Mouse (Mus musculus): Measurements from ENCODE around the gene Pan3. TPM values are rescaled to one million over a fixed set of nuclear protein-coding genes. Genes with fewer than 3 reads are reported as not detected.

The Pan3 gene
- polyA plus RNA-seq, 1 experiment from 2014 or later, result 61.2 TPM

- Histone ChIP-seq H3K9ac (replicated peaks; ENCODE audit: low read length) (no peak overlapping the region), H3K4me3 (ENCODE audit: low read length) (no peak overlapping the region), H3K4me2 (replicated peaks; ENCODE audit: low read depth, low read length) (no peak overlapping the region), H3K9me3 (ENCODE audit: low read length) (no peaks in the 10 kb centered on the region), H3K4me1 (ENCODE audit: insufficient read depth, low read length) (0 out of 2 replicates have a peak, but pooled peaks cover 2% of the 10 kb centered on the region), H3K27me3 (ENCODE audit: insufficient read depth, low read length) (no peaks in the 10 kb centered on the region), H3K36me3 (ENCODE audit: insufficient read depth, low read length) (0 out of 2 replicates have a peak, but pooled peaks cover 3% of the 10 kb centered on the region), H3K27ac (ENCODE audit: low read length) (no peak overlapping the region)
- ATAC-seq (ENCODE audit: low FRiP score, low TSS enrichment), result no peak
- WGBS, result 91% methylated on average over 4 of the region's 4 CpGs
Measured at GRCm38 (mm10) chr5:147494388-147494787, 64.4 kb downstream of the Pan3 start.

- no peak overlapping the region for H3K9ac ChIP-seq (replicated peaks; ENCODE audit: low read length)
- no peak overlapping the region for H3K4me2 ChIP-seq (replicated peaks; ENCODE audit: low read depth, low read length)
- ATAC-seq (ENCODE audit: low FRiP score, low TSS enrichment), result no peak
- no peaks in the 10 kb centered on the region for H3K27me3 ChIP-seq (ENCODE audit: insufficient read depth, low read length)
- WGBS, result 73% methylated on average over 10 of the region's 10 CpGs
- H3K27ac ChIP-seq (ENCODE audit: low read length), result no peak overlapping the region
- H3K4me3 ChIP-seq (ENCODE audit: low read length), result no peak overlapping the region
- H3K4me1 ChIP-seq (ENCODE audit: insufficient read depth, low read length), result 0 out of 2 replicates have a peak, but pooled peaks cover 2% of the 10 kb centered on the region
- no peaks in the 10 kb centered on the region for H3K9me3 ChIP-seq (ENCODE audit: low read length)
- 0 out of 2 replicates have a peak, but pooled peaks cover 3% of the 10 kb centered on the region for H3K36me3 ChIP-seq (ENCODE audit: insufficient read depth, low read length)
Measured at GRCm38 (mm10) chr5:147494791-147495376, 64.9 kb downstream of the Pan3 start.

- 0 out of 2 replicates have a peak, but pooled peaks cover 2% of the 10 kb centered on the region for H3K4me1 ChIP-seq (ENCODE audit: insufficient read depth, low read length)
- ATAC-seq (ENCODE audit: low FRiP score, low TSS enrichment), result no peak
- no peaks in the 10 kb centered on the region for H3K27me3 ChIP-seq (ENCODE audit: insufficient read depth, low read length)
- no peaks in the 10 kb centered on the region for H3K9me3 ChIP-seq (ENCODE audit: low read length)
- no peak overlapping the region for H3K9ac ChIP-seq (replicated peaks; ENCODE audit: low read length)
- WGBS, result 95% methylated on average over 2 of the region's 2 CpGs
- no peak overlapping the region for H3K4me3 ChIP-seq (ENCODE audit: low read length)
- no peaks in the 10 kb centered on the region for H3K36me3 ChIP-seq (ENCODE audit: insufficient read depth, low read length)
- no peak overlapping the region for H3K4me2 ChIP-seq (replicated peaks; ENCODE audit: low read depth, low read length)
- no peak overlapping the region for H3K27ac ChIP-seq (ENCODE audit: low read length)
Measured at GRCm38 (mm10) chr5:147495961-147496360, 66.0 kb downstream of the Pan3 start.

- no peaks in the 10 kb centered on the region for H3K36me3 ChIP-seq (ENCODE audit: insufficient read depth, low read length)
- no peaks in the 10 kb centered on the region for H3K9me3 ChIP-seq (ENCODE audit: low read length)
- H3K4me3 ChIP-seq (ENCODE audit: low read length), result no peak overlapping the region
- WGBS, result 55% methylated on average over 4 of the region's 4 CpGs
- H3K27me3 ChIP-seq (ENCODE audit: insufficient read depth, low read length), result no peaks in the 10 kb centered on the region
- peak; percentile 57; the same call in 1 of the 2 replicates for ATAC-seq (ENCODE audit: low FRiP score, low TSS enrichment)
- H3K4me1 ChIP-seq (ENCODE audit: insufficient read depth, low read length), result 0 out of 2 replicates have a peak, but pooled peaks cover 2% of the 10 kb centered on the region
- H3K9ac ChIP-seq (replicated peaks; ENCODE audit: low read length), result no peak overlapping the region
- no peak overlapping the region for H3K27ac ChIP-seq (ENCODE audit: low read length)
- no peak overlapping the region for H3K4me2 ChIP-seq (replicated peaks; ENCODE audit: low read depth, low read length)
Measured at GRCm38 (mm10) chr5:147496921-147497320, 67.0 kb downstream of the Pan3 start.

- 33% methylated on average over 3 of the region's 3 CpGs for WGBS
- Histone ChIP-seq H3K27me3 (ENCODE audit: insufficient read depth, low read length) (no peaks in the 10 kb centered on the region), H3K27ac (ENCODE audit: low read length) (no peak overlapping the region), H3K36me3 (ENCODE audit: insufficient read depth, low read length) (no peaks in the 10 kb centered on the region), H3K9ac (replicated peaks; ENCODE audit: low read length) (no peak overlapping the region), H3K4me2 (replicated peaks; ENCODE audit: low read depth, low read length) (no peak overlapping the region), H3K4me3 (ENCODE audit: low read length) (no peak overlapping the region), H3K9me3 (ENCODE audit: low read length) (no peaks in the 10 kb centered on the region), H3K4me1 (ENCODE audit: insufficient read depth, low read length) (0 out of 2 replicates have a peak, but pooled peaks cover 2% of the 10 kb centered on the region)
- no peak for ATAC-seq (ENCODE audit: low FRiP score, low TSS enrichment)
Measured at GRCm38 (mm10) chr5:147497714-147498113, 67.8 kb downstream of the Pan3 start.

GRCm38 (mm10) chr5:147501456-147501998 lies 71.6 kb downstream of the Pan3 start:
- no peak for ATAC-seq (ENCODE audit: low FRiP score, low TSS enrichment)
- H3K36me3 ChIP-seq (ENCODE audit: insufficient read depth, low read length), result no peaks in the 10 kb centered on the region
- no peak overlapping the region for H3K9ac ChIP-seq (replicated peaks; ENCODE audit: low read length)
- H3K27ac ChIP-seq (ENCODE audit: low read length), result no peak overlapping the region
- H3K4me2 ChIP-seq (replicated peaks; ENCODE audit: low read depth, low read length), result no peak overlapping the region
- H3K9me3 ChIP-seq (ENCODE audit: low read length), result no peaks in the 10 kb centered on the region
- no peak overlapping the region for H3K4me3 ChIP-seq (ENCODE audit: low read length)
- H3K4me1 ChIP-seq (ENCODE audit: insufficient read depth, low read length), result no peaks in the 10 kb centered on the region
- WGBS, result 87% methylated on average over 2 of the region's 2 CpGs
- no peaks in the 10 kb centered on the region for H3K27me3 ChIP-seq (ENCODE audit: insufficient read depth, low read length)

- Histone ChIP-seq H3K9me3 (ENCODE audit: low read length) (no peaks in the 10 kb centered on the region), H3K4me2 (replicated peaks; ENCODE audit: low read depth, low read length) (no peak overlapping the region), H3K4me3 (ENCODE audit: low read length) (no peak overlapping the region), H3K36me3 (ENCODE audit: insufficient read depth, low read length) (no peaks in the 10 kb centered on the region), H3K4me1 (ENCODE audit: insufficient read depth, low read length) (no peaks in the 10 kb centered on the region), H3K9ac (replicated peaks; ENCODE audit: low read length) (no peak overlapping the region), H3K27ac (ENCODE audit: low read length) (no peak overlapping the region), H3K27me3 (ENCODE audit: insufficient read depth, low read length) (no peaks in the 10 kb centered on the region)
- 18% methylated on average over 2 of the region's 2 CpGs for WGBS
- ATAC-seq (ENCODE audit: low FRiP score, low TSS enrichment), result no peak
Measured at GRCm38 (mm10) chr5:147502921-147503320, 73.0 kb downstream of the Pan3 start.

- peaks cover 16% of the 10 kb centered on the region; the same call in 1 of the 2 replicates for H3K4me1 ChIP-seq (ENCODE audit: insufficient read depth, low read length)
- H3K27ac ChIP-seq (ENCODE audit: low read length), result no peak overlapping the region
- no peak overlapping the region for H3K9ac ChIP-seq (replicated peaks; ENCODE audit: low read length)
- no peaks in the 10 kb centered on the region for H3K36me3 ChIP-seq (ENCODE audit: insufficient read depth, low read length)
- no peaks in the 10 kb centered on the region for H3K27me3 ChIP-seq (ENCODE audit: insufficient read depth, low read length)
- ATAC-seq (ENCODE audit: low FRiP score, low TSS enrichment), result no peak
- H3K4me2 ChIP-seq (replicated peaks; ENCODE audit: low read depth, low read length), result no peak overlapping the region
- H3K4me3 ChIP-seq (ENCODE audit: low read length), result no peak overlapping the region
- 88% methylated on average over 9 of the region's 9 CpGs for WGBS
- no peaks in the 10 kb centered on the region for H3K9me3 ChIP-seq (ENCODE audit: low read length)
Measured at GRCm38 (mm10) chr5:147511350-147511749, 81.4 kb downstream of the Pan3 start.

- H3K27ac ChIP-seq (ENCODE audit: low read length), result no peak overlapping the region
- H3K4me1 ChIP-seq (ENCODE audit: insufficient read depth, low read length), result no peaks in the 10 kb centered on the region
- H3K4me2 ChIP-seq (replicated peaks; ENCODE audit: low read depth, low read length), result no peak overlapping the region
- peaks cover 27% of the 10 kb centered on the region; the same call in 1 of the 2 replicates for H3K36me3 ChIP-seq (ENCODE audit: insufficient read depth, low read length)
- no peaks in the 10 kb centered on the region for H3K27me3 ChIP-seq (ENCODE audit: insufficient read depth, low read length)
- WGBS, result 88% methylated on average over 6 of the region's 6 CpGs
- no peak overlapping the region for H3K9ac ChIP-seq (replicated peaks; ENCODE audit: low read length)
- H3K4me3 ChIP-seq (ENCODE audit: low read length), result no peak overlapping the region
- ATAC-seq (ENCODE audit: low FRiP score, low TSS enrichment), result no peak
- no peaks in the 10 kb centered on the region for H3K9me3 ChIP-seq (ENCODE audit: low read length)
Measured at GRCm38 (mm10) chr5:147527006-147527405, 97.0 kb downstream of the Pan3 start.

- Histone ChIP-seq H3K9me3 (ENCODE audit: low read length) (no peaks in the 10 kb centered on the region), H3K4me3 (ENCODE audit: low read length) (no peak overlapping the region), H3K9ac (replicated peaks; ENCODE audit: low read length) (no peak overlapping the region), H3K4me1 (ENCODE audit: insufficient read depth, low read length) (no peaks in the 10 kb centered on the region), H3K27me3 (ENCODE audit: insufficient read depth, low read length) (no peaks in the 10 kb centered on the region), H3K27ac (ENCODE audit: low read length) (no peak overlapping the region), H3K36me3 (ENCODE audit: insufficient read depth, low read length) (peaks cover 23% of the 10 kb centered on the region; the same call in 1 of the 2 replicates), H3K4me2 (replicated peaks; ENCODE audit: low read depth, low read length) (no peak overlapping the region)
- 54% methylated on average over 3 of the region's 3 CpGs for WGBS
- no peak for ATAC-seq (ENCODE audit: low FRiP score, low TSS enrichment)
Measured at GRCm38 (mm10) chr5:147527788-147528187, 97.8 kb downstream of the Pan3 start.
